Mouse (Mus musculus): ENCODE measurements around the gene Il17rd.

DNA sequence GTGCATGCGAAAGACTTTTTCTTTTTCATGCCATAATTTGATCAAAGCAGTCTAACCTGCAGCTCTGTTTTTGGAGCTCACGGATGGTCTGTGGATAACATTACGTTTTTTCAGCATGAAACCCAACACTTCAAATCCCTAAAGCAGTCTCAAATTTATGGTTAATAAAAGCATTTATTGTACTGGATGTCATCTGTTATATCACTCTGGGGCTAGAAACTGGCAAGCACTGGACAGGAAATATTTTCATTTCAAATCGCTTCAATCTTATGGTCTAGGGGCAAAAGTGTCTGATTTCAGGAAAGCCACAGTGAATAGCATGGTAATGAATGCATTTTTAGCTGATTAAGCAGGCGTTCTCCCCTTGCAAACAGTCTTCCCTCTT is 12.8 kb downstream of the Il17rd start:
- TF ChIP-seq CTCF (IDR thresholded peaks at IDR 0.05; ENCODE audit: low read depth) (no peak), EP300 (IDR thresholded peaks at IDR 0.05; ENCODE audit: low read depth) (no peak)

All from liver, postnatal 0 days (tissue).